Mouse (Mus musculus) embryonic facial prominence, embryonic 12.5 days (tissue): ENCODE measurements around the gene Xndc1. TPM values are rescaled to one million over a fixed set of nuclear protein-coding genes. Genes with fewer than 3 reads are reported as not detected.
"Not testable (repeated sequence)": the region's sequence is repeated elsewhere in the genome, so short reads cannot be mapped to it uniquely, and the experiment has no call there.

Experiments
- ATAC-seq: fragments of 200-750 bp; cut with Nextera tagmentation; 2 replicates; pipeline ENCODE4 v1.8.0; 2017; ENCODE audit not compliant: insufficient number of reproducible peaks, insufficient read depth, low FRiP score, low TSS enrichment
- H3K27ac ChIP-seq: fragments of 300-500 bp; sonication (generic); 2 replicates; pipeline ENCODE4 v1.5.1; 2016; ENCODE audit warnings: mild to moderate bottlenecking
- H3K27me3 ChIP-seq: fragments of 300-500 bp; sonication (generic); 2 replicates; pipeline ENCODE4 v1.6.1; 2016; ENCODE audit warnings: mild to moderate bottlenecking, moderate library complexity
- H3K36me3 ChIP-seq: fragments of 300-500 bp; sonication (generic); 2 replicates; pipeline ENCODE4 v1.6.1; 2016; ENCODE audit warnings: mild to moderate bottlenecking
- H3K4me1 ChIP-seq: fragments of 300-500 bp; sonication (generic); 2 replicates; pipeline ENCODE4 v1.6.1; 2016
- H3K4me2 ChIP-seq: fragments of 300-500 bp; sonication (generic); replicated peaks from 2 replicates; pipeline ENCODE4 v1.6.1; 2016; ENCODE audit warnings: mild to moderate bottlenecking, moderate library complexity
- H3K4me3 ChIP-seq: fragments of 300-500 bp; sonication (generic); 2 replicates; pipeline ENCODE4 v1.5.1; 2016; ENCODE audit warnings: mild to moderate bottlenecking
- H3K9ac ChIP-seq: fragments of 300-500 bp; sonication (generic); 2 replicates; pipeline ENCODE4 v1.6.1; 2016; ENCODE audit warnings: mild to moderate bottlenecking, moderate library complexity
- H3K9me3 ChIP-seq: fragments of 300-500 bp; sonication (generic); 2 replicates; pipeline ENCODE4 v1.6.1; 2016; ENCODE audit warnings: mild to moderate bottlenecking, moderate library complexity
- WGBS: fragments of 180-500 bp; shearing (Covaris S2); methylation state at CpG from one replicate; pipeline ENCODE4 v1.1.7; 2016; 5-methylcytosine and 5-hydroxymethylcytosine counted together
- polyA plus RNA-seq: library from polyadenylated mRNA; unstranded; fragments of >200 nt; fragmentation: Nextera tagmentation; extraction: Ambion mirVana; gene quantifications from 2 replicates; pipeline ENCODE4 v1.2.1, GENCODE M21; 2016

The Xndc1 gene
- polyA plus RNA-seq = 46.2 and 48.3 TPM in 2 replicates

DNA sequence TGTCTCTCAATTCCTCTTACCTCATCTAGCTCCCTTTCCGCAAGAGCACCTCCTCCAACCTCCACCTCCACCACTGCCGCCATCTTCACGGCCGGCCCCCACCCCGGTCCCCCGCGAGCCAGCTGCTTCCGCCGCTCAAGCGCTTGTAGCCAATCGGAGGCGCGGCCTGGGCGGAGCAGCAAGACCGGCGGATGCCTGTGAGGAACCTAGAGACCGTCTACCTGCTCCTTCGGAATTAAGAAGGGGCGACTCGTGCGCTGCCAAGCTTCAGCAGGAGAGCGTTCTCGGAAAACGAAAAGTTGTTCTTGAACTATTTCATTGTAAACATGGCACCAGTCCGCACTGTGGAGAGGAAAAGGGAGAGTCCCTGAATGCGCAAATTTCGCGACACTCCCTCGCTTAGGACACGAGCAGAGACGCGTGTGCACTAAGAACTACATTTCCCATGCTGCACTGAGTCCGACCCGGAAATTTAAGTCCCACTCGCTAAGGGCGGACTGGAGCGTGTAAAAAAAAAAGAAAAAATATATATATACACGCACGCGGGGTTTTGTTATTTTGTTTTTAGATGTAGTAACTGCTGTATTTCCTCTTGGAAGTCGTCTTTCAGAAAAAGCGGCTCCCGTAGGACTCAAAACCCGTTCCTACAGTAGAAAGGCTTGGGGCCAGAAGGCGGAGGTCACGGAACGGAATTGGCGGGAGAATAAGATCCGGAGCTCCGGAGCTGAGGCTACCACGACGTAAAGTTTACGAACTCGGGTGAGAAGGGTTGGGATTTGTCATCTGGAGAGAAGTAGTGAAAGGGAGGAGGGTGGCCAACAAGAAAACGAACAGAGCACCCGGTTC lies at the start of gene Xndc1, which contains the start of the genes Rnf121 and Xntrpc:
TSS of gene Xndc1 (plus strand) at position 466 of the 846 bp plus-strand sequence.
TSS of gene Rnf121 (minus strand) at position 424 of the 846 bp plus-strand sequence.
TSS of gene Xntrpc (plus strand) at position 668 of the 846 bp plus-strand sequence.
- Histone ChIP-seq H3K9me3 (no peaks in the 10 kb centered on the region), H3K27ac (peak within 1 kb of the TSS; percentile 78), H3K27me3 (no peaks in the 10 kb centered on the region), H3K36me3 (peaks cover 3% of the 10 kb centered on the region; the same call in 1 of the 2 replicates), H3K9ac (peak within 1 kb of the TSS; percentile 64), H3K4me3 (peak within 1 kb of the TSS; percentile 64), H3K4me2 (peak within 1 kb of the TSS; percentile 74), H3K4me1 (peaks cover 17% of the 10 kb centered on the region)
- ATAC-seq = peak; percentile 99
- under 1% methylated on average over 56 of the region's 56 CpGs for WGBS

DNA sequence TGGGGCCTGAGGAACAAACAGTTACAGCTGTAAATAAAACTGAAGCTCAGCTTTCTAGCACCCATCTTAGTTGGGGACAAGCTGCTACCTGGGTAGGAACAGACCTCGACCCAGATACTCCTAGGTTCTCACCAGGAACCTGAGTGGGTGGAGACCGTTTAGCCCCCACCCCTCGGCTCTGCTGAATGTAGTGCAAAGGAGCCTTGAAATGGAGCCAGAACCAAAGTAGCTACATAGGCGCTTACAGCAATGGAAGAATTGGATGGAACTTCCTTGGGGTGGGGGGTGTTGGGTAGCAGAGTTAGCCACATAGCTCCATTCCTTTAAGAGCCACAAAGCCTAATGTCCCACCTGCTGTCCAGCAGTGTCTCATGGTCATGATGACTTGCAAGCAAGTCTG lies 48.4 kb upstream of the Xndc1 start:
- H3K4me2 ChIP-seq = no peak overlapping the region
- WGBS = 90% methylated on average over 4 of the region's 4 CpGs
- no peak overlapping the region for H3K27ac ChIP-seq
- H3K9me3 ChIP-seq = no peaks in the 10 kb centered on the region
- peaks cover 88% of the 10 kb centered on the region for H3K36me3 ChIP-seq
- no peaks in the 10 kb centered on the region for H3K4me1 ChIP-seq
- no peaks in the 10 kb centered on the region for H3K27me3 ChIP-seq
- H3K4me3 ChIP-seq = no peak overlapping the region
- no peak for ATAC-seq
- no peak overlapping the region for H3K9ac ChIP-seq

DNA sequence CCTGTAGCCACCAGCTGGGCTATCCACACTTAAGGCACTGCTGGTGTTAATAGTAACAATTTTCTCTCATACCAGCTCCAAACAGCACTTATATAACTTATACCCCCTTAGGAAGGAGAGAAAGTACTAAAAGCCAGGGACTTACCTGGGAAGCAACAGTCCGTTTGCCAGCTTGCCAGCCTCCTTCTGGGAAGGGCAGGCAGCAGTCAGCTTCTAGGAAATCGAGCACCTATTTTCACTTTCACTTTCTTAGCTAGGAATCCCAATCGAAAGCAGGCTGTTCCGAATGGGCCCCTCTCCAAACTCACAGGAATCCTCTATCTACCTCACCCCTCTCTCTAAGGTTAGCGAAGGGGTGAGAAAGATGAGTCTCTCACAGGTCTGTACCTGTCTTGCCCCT lies 47.9 kb upstream of the Xndc1 start:
- H3K27ac ChIP-seq = no peak overlapping the region
- no peaks in the 10 kb centered on the region for H3K4me1 ChIP-seq
- no peaks in the 10 kb centered on the region for H3K27me3 ChIP-seq
- no peak overlapping the region for H3K4me3 ChIP-seq
- no peak overlapping the region for H3K9ac ChIP-seq
- H3K36me3 ChIP-seq = peaks cover 88% of the 10 kb centered on the region
- 85% methylated on average over 5 of the region's 5 CpGs for WGBS
- ATAC-seq = no peak
- no peak overlapping the region for H3K4me2 ChIP-seq
- no peaks in the 10 kb centered on the region for H3K9me3 ChIP-seq

DNA sequence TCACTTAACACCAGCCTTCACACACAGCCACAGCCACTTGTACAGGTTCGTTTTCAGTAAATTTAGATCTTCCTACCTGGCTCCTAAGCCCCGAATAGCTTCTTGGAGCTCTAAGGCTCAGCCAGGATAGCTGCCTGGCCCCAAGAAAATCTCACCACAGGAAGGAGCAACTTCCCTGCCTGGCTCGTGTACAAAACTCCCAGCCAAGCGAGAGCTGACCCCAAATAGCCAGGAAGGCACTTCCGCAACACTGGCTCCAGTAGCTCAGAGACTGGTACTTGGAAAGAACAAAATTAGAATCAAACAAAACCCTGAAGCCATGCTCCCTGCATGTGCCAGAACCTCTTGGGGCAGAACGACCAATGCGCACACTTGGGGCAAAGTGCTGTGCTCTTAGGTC lies 47.3 kb upstream of the Xndc1 start:
- H3K27ac ChIP-seq = no peak overlapping the region
- no peak overlapping the region for H3K4me3 ChIP-seq
- ATAC-seq = no peak
- H3K9me3 ChIP-seq = no peaks in the 10 kb centered on the region
- H3K4me2 ChIP-seq = no peak overlapping the region
- no peak overlapping the region for H3K9ac ChIP-seq
- no peaks in the 10 kb centered on the region for H3K27me3 ChIP-seq
- 86% methylated on average over 7 of the region's 7 CpGs for WGBS
- peaks cover 88% of the 10 kb centered on the region for H3K36me3 ChIP-seq
- H3K4me1 ChIP-seq = no peaks in the 10 kb centered on the region

DNA sequence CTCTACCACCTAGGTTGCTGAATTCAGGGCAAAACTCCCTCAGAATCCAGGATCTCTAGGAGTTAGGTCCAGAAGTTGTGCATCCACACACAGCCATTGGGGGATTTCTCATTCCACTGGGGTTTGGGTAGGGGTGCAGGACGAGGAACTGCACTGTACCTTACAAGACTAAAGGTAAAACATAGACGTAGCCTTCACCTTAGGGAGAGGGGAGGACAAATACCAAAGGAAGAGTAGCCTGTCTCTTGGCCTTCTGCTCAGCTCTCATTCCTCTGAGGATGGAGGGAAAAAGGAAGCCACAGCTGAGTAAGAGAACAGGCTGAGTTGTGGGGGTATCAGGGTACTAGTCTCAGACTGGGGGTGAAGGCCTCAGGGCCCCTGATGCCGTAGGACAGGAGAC lies 46.7 kb upstream of the Xndc1 start, which contains the start of gene Il18bp:
TSS of gene Il18bp (minus strand) at position 101 of the 400 bp plus-strand sequence.
- H3K27ac ChIP-seq = no peak within 1 kb of the TSS
- H3K27me3 ChIP-seq = no peaks in the 10 kb centered on the region
- no peak within 1 kb of the TSS for H3K4me2 ChIP-seq
- H3K36me3 ChIP-seq = peaks cover 88% of the 10 kb centered on the region
- no peaks in the 10 kb centered on the region for H3K9me3 ChIP-seq
- H3K4me3 ChIP-seq = no peak within 1 kb of the TSS
- no peak within 1 kb of the TSS for H3K9ac ChIP-seq
- no peaks in the 10 kb centered on the region for H3K4me1 ChIP-seq
- WGBS = 85% methylated on average over 3 of the region's 3 CpGs
- ATAC-seq = no peak

DNA sequence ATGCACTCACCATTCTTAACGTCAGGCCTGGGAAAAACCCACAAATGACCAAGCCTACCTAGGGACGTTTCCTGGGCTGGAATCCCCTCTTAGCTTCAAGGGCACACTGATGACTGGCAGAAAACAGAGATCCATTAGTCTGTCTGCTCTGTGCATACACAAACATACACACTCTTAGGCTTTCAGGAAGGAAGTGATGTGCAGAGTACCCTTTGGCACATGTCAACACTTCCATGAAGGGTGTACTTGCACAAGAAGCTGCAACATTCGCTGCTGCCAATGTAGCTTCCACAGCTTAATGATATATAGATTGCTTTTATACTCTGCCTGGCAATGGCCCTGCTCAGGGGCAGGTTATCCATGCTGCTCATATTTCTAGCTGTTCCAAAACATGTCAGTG lies 45.9 kb upstream of the Xndc1 start:
- no peak overlapping the region for H3K9ac ChIP-seq
- ATAC-seq = no peak
- WGBS = 80% methylated on average over 3 of the region's 3 CpGs
- H3K27me3 ChIP-seq = no peaks in the 10 kb centered on the region
- peaks cover 85% of the 10 kb centered on the region for H3K36me3 ChIP-seq
- H3K27ac ChIP-seq = no peak overlapping the region
- H3K9me3 ChIP-seq = no peaks in the 10 kb centered on the region
- no peak overlapping the region for H3K4me3 ChIP-seq
- H3K4me1 ChIP-seq = no peaks in the 10 kb centered on the region
- H3K4me2 ChIP-seq = no peak overlapping the region

DNA sequence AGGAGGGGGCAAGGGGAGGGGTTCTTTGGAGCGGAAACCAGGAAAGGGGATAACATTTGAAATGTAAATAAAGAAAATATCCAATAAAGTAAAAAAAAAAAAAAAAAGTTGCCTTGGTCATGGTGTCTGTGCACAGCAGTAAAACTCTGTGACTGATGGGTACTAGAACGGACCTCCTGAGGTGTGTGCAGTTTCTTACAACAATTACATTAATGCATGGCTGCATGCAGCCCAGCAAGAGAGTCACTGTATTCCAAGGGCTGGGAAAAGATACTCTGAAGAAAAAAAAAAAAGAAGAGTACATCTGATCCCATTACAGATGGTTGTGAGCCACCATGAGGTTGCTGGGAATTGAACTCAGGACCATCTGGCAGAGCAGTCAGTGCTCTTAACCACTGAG lies 44.4 kb upstream of the Xndc1 start:
- whole genome bisulfite sequencing = 93% methylated on average over 2 of the region's 2 CpGs

DNA sequence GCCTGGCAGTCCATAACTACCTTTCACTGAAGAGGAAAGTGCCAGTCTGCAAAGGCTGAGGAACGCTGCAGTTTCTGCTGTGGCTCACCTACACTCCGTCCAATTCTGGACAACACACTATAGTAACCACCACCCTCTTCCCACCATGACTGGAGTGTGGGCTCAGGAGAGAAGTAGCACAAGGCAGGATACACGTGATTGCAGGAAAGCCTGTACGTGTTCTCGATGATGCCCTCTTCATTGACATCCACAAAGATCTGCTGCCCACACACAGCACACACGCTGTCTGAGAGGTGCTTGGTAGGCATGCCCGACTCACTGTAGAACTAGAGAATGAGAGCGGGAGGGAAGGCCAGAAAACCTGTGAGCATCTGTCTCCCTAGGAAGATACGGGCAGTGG lies 41.5 kb upstream of the Xndc1 start:
- peaks cover 74% of the 10 kb centered on the region for H3K36me3 ChIP-seq
- H3K27me3 ChIP-seq = no peaks in the 10 kb centered on the region
- 93% methylated on average over 9 of the region's 9 CpGs for WGBS
- no peak for ATAC-seq
- H3K9me3 ChIP-seq = no peaks in the 10 kb centered on the region
- H3K27ac ChIP-seq = no peak overlapping the region
- no peak overlapping the region for H3K9ac ChIP-seq
- H3K4me1 ChIP-seq = no peaks in the 10 kb centered on the region
- no peak overlapping the region for H3K4me2 ChIP-seq
- H3K4me3 ChIP-seq = no peak overlapping the region

More for the DNA sequence above, 44.4 kb upstream of the Xndc1 start:
- not testable (repeated sequence) for H3K9ac ChIP-seq, H3K27ac ChIP-seq, H3K27me3 ChIP-seq, H3K4me1 ChIP-seq, H3K9me3 ChIP-seq, H3K4me3 ChIP-seq, ATAC-seq, H3K4me2 ChIP-seq
- peaks cover 80% of the 10 kb centered on the region for H3K36me3 ChIP-seq

DNA sequence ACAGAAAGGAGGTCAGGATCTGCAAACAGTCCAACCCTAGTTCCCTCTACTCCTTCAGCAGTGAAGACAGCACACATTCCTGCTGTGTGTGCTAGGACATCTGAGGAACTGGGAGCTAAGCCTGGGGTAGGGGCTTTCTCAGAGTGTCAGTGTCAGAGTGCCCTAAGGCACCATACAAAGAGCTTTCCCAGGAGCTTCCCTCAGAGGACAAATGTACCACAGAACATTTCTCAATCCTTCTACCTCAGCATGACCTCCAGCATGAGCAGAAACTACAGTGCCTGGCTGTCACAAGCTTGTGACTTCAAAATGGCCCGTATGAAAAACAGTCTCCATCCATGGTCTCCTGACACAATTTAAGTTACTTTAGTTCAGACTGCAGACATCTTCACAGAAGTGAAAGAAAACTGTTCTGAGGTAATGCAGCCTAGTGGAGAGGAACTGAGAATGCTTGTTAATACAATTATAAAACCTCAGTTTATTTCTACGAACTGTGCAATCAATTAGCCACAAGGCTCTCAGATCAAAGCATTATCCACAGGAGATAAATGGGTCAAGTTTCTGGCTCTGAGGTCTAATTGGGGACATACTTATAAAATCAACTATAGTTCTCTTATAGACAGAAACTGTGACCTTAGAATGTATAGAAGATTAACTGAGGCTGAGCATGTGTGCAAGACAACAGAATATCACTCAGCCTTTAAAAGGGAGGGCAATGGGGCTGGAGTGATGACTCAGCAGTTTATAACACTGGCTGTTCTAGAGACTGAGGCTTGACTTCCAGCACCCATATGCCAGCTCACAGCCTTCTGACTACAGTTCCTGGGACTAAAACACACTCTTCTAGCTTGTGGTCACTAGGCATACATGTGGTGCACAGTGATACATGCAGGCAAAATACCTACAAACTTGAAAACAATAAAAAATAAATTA lies 39.9 kb upstream of the Xndc1 start:
- Histone ChIP-seq H3K27ac (no peak overlapping the region), H3K27me3 (no peaks in the 10 kb centered on the region), H3K9ac (no peak overlapping the region), H3K4me1 (no peaks in the 10 kb centered on the region), H3K4me3 (no peak overlapping the region), H3K4me2 (no peak overlapping the region), H3K36me3 (peaks cover 62% of the 10 kb centered on the region), H3K9me3 (no peaks in the 10 kb centered on the region)
- 76% methylated on average over 2 of the region's 2 CpGs for whole genome bisulfite sequencing
- no peak for ATAC-seq

DNA sequence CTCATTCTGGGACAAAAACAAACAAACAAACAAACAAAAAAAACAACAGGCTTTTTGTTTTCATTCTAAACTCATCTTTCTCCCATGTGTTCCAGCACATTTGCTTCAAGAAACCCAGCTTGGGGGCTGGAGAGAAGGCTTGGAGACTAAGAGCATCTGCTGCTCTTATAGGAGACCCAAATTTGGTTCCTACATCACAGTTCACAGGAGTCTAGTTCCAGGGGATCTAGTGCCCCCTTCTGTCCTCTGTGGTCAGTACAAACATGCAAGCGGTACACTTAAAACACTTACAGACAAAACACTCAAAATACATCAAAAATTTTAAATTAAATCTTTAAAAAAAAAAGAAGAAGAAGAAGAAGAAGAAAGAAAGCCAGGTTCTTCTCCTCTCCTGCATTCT lies 30.4 kb upstream of the Xndc1 start:
- no peaks in the 10 kb centered on the region for H3K27me3 ChIP-seq
- no peak for ATAC-seq
- H3K36me3 ChIP-seq = peaks cover 83% of the 10 kb centered on the region
- H3K4me1 ChIP-seq = no peaks in the 10 kb centered on the region
- H3K4me3 ChIP-seq = no peak overlapping the region
- H3K9me3 ChIP-seq = no peaks in the 10 kb centered on the region
- WGBS = 88% methylated on average over 1 of the region's 1 CpGs
- H3K4me2 ChIP-seq = no peak overlapping the region
- no peak overlapping the region for H3K9ac ChIP-seq
- H3K27ac ChIP-seq = no peak overlapping the region

DNA sequence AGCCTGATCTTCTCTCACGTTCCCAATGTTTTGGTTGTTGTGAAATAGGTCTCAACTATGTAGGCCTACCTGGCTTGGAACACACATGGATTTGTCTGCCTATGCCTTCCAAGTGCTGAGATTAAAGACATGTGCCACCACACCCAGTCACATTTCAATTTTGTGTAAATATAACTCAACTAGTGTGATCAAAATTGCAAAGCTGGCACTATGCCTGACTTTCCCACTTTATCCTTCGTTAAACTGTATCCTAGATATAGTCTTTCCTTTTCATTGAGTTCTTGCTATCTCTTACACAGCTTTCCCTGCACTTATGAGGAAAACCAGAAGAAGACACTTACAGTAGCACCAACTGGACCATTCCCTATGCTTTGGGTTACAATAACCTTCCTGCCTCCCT lies 29.8 kb upstream of the Xndc1 start:
- Histone ChIP-seq H3K27me3 (no peaks in the 10 kb centered on the region), H3K4me1 (no peaks in the 10 kb centered on the region), H3K9ac (no peak overlapping the region), H3K27ac (no peak overlapping the region), H3K36me3 (peaks cover 85% of the 10 kb centered on the region), H3K9me3 (no peaks in the 10 kb centered on the region), H3K4me2 (no peak overlapping the region), H3K4me3 (no peak overlapping the region)
- no peak for ATAC-seq
- WGBS = 97% methylated on average over 2 of the region's 2 CpGs
